Mouse (Mus musculus) liver, embryonic 16.5 days (tissue): ENCODE measurements around the gene Gm10300. TPM values are rescaled to one million over a fixed set of nuclear protein-coding genes. Genes with fewer than 3 reads are reported as not detected.

Experiments used
- ATAC-seq: fragments of 200-750 bp; cut with Nextera tagmentation; 2 replicates; pipeline ENCODE4 v1.8.0; 2017; ENCODE audit warnings: low read depth, mild to moderate bottlenecking, moderate number of reproducible peaks, moderate library complexity
- H3K27ac ChIP-seq: fragments of 300-500 bp; sonication (generic); 2 replicates; pipeline ENCODE4 v1.5.1; 2014; ENCODE audit warnings: mild to moderate bottlenecking, low read length
- H3K27me3 ChIP-seq: fragments of 300-500 bp; sonication (generic); 2 replicates; pipeline ENCODE4 v1.6.1; 2014; ENCODE audit warnings: low read depth, low read length, mixed read lengths; ENCODE audit not compliant: control insufficient read depth, insufficient read depth
- H3K36me3 ChIP-seq: fragments of 300-500 bp; sonication (generic); 2 replicates; pipeline ENCODE4 v1.6.1; 2014; ENCODE audit warnings: mild to moderate bottlenecking; ENCODE audit not compliant: control insufficient read depth, insufficient read depth
- H3K4me1 ChIP-seq: fragments of 300-500 bp; sonication (generic); 2 replicates; pipeline ENCODE4 v1.6.1; 2014; ENCODE audit warnings: low read depth, low read length, mixed read lengths; ENCODE audit not compliant: control insufficient read depth
- H3K4me2 ChIP-seq: fragments of 300-500 bp; sonication (generic); 2 replicates; pipeline ENCODE4 v1.6.1; 2014; ENCODE audit warnings: low read depth, low read length, mixed read lengths
- H3K4me3 ChIP-seq: fragments of 300-500 bp; sonication (generic); 2 replicates; pipeline ENCODE4 v1.5.1; 2014; ENCODE audit warnings: low read depth, mild to moderate bottlenecking, low read length
- H3K9ac ChIP-seq: fragments of 300-500 bp; sonication (generic); 2 replicates; pipeline ENCODE4 v1.6.1; 2014; ENCODE audit warnings: low read depth, low read length
- H3K9me3 ChIP-seq: fragments of 300-500 bp; sonication (generic); replicated peaks from 2 replicates; pipeline ENCODE4 v1.6.1; 2016; ENCODE audit warnings: low read length; ENCODE audit not compliant: control insufficient read depth
- WGBS: fragments of 180-500 bp; shearing (Covaris S2); extraction: QIAGEN DNeasy Blood & Tissue Kit; methylation state at CpG from one replicate; pipeline ENCODE4 v1.1.7; 2014; ENCODE audit not compliant: insufficient replicate concordance; 5-methylcytosine and 5-hydroxymethylcytosine counted together
- polyA plus RNA-seq: library from polyadenylated mRNA; unstranded; fragments of >200 nt; fragmentation: Nextera tagmentation; extraction: Ambion mirVana; gene quantifications from 2 replicates; pipeline ENCODE4 v1.2.1, GENCODE M21; 2015

Gene Gm10300
- polyA plus RNA-seq, 1 experiment from 2014 or later: 0.46 TPM

GRCm38 (mm10) chr4:132037137-132037536 is 37.4 kb upstream of the Gm10300 start:
- H3K4me3 ChIP-seq: no peak overlapping the region
- H3K9me3 ChIP-seq: no peaks in the 10 kb centered on the region
- H3K27ac ChIP-seq: no peak overlapping the region
- H3K27me3 ChIP-seq: no peaks in the 10 kb centered on the region
- 71% methylated on average over 5 of the region's 5 CpGs for WGBS
- peaks cover 64% of the 10 kb centered on the region for H3K4me1 ChIP-seq
- no peak overlapping the region for H3K4me2 ChIP-seq
- no peak for ATAC-seq
- H3K9ac ChIP-seq: no peak overlapping the region
- peaks cover 9% of the 10 kb centered on the region for H3K36me3 ChIP-seq

- Histone ChIP-seq H3K27ac (no peak overlapping the region), H3K4me1 (peaks cover 61% of the 10 kb centered on the region)
Measured at GRCm38 (mm10) chr4:132037991-132038390, 36.5 kb upstream of the Gm10300 start.

GRCm38 (mm10) chr4:132038809-132039208 is 35.7 kb upstream of the Gm10300 start:
- no peak for ATAC-seq
- Histone ChIP-seq H3K9ac (no peak overlapping the region), H3K36me3 (peaks cover 9% of the 10 kb centered on the region; the same call in 1 of the 2 replicates), H3K27me3 (no peaks in the 10 kb centered on the region), H3K9me3 (no peaks in the 10 kb centered on the region), H3K4me1 (peaks cover 58% of the 10 kb centered on the region), H3K4me2 (no peak overlapping the region), H3K4me3 (no peak overlapping the region), H3K27ac (peak overlapping the region; percentile 46)
- WGBS: 52% methylated on average over 2 of the region's 2 CpGs

More at GRCm38 (mm10) chr4:132037991-132038390, 36.5 kb upstream of the Gm10300 start:
- WGBS: 73% methylated on average over 7 of the region's 7 CpGs
- H3K36me3 ChIP-seq: peaks cover 9% of the 10 kb centered on the region; the same call in 1 of the 2 replicates
- ATAC-seq: no peak
- H3K9ac ChIP-seq: no peak overlapping the region
- no peak overlapping the region for H3K4me3 ChIP-seq
- H3K4me2 ChIP-seq: no peak overlapping the region
- no peaks in the 10 kb centered on the region for H3K27me3 ChIP-seq
- no peaks in the 10 kb centered on the region for H3K9me3 ChIP-seq

GRCm38 (mm10) chr4:132039521-132039920 is 35.0 kb upstream of the Gm10300 start:
- H3K4me2 ChIP-seq: peak overlapping the region; percentile 12
- H3K9me3 ChIP-seq: no peaks in the 10 kb centered on the region
- no peak overlapping the region for H3K4me3 ChIP-seq
- H3K36me3 ChIP-seq: peaks cover 11% of the 10 kb centered on the region; the same call in 1 of the 2 replicates
- peak overlapping the region; percentile 72 for H3K27ac ChIP-seq
- peak; percentile 25; the same call in 1 of the 2 replicates for ATAC-seq
- H3K9ac ChIP-seq: peak overlapping the region; percentile 36; the same call in 1 of the 2 replicates
- WGBS: 72% methylated on average over 2 of the region's 2 CpGs
- H3K27me3 ChIP-seq: no peaks in the 10 kb centered on the region
- peaks cover 61% of the 10 kb centered on the region for H3K4me1 ChIP-seq

GRCm38 (mm10) chr4:132039975-132040645 is 34.4 kb upstream of the Gm10300 start:
- H3K4me3 ChIP-seq: 0 out of 2 replicates have a peak overlapping the region, but pooled peaks have one; percentile 1
- WGBS: 13% methylated on average over 8 of the region's 8 CpGs
- H3K36me3 ChIP-seq: peaks cover 11% of the 10 kb centered on the region; the same call in 1 of the 2 replicates
- H3K4me2 ChIP-seq: peak overlapping the region; percentile 12
- H3K9ac ChIP-seq: peak overlapping the region; percentile 36
- peak; percentile 75 for ATAC-seq
- no peaks in the 10 kb centered on the region for H3K27me3 ChIP-seq
- peak overlapping the region; percentile 72 for H3K27ac ChIP-seq
- no peaks in the 10 kb centered on the region for H3K9me3 ChIP-seq
- peaks cover 61% of the 10 kb centered on the region for H3K4me1 ChIP-seq

- 65% methylated on average over 6 of the region's 6 CpGs for WGBS
Measured at GRCm38 (mm10) chr4:132041471-132042332, 32.8 kb upstream of the Gm10300 start.

GRCm38 (mm10) chr4:132043726-132044125 is 30.8 kb upstream of the Gm10300 start:
- peaks cover 62% of the 10 kb centered on the region for H3K4me1 ChIP-seq
- peaks cover 9% of the 10 kb centered on the region; the same call in 1 of the 2 replicates for H3K36me3 ChIP-seq
- ATAC-seq: no peak
- no peak overlapping the region for H3K4me3 ChIP-seq
- WGBS: 78% methylated on average over 3 of the region's 3 CpGs
- no peaks in the 10 kb centered on the region for H3K9me3 ChIP-seq
- H3K27ac ChIP-seq: no peak overlapping the region
- no peak overlapping the region for H3K4me2 ChIP-seq
- no peaks in the 10 kb centered on the region for H3K27me3 ChIP-seq
- no peak overlapping the region for H3K9ac ChIP-seq

More at GRCm38 (mm10) chr4:132041471-132042332, 32.8 kb upstream of the Gm10300 start:
- Histone ChIP-seq H3K4me1 (peaks cover 59% of the 10 kb centered on the region), H3K36me3 (peaks cover 11% of the 10 kb centered on the region; the same call in 1 of the 2 replicates), H3K4me2 (no peak overlapping the region), H3K9me3 (no peaks in the 10 kb centered on the region), H3K4me3 (no peak overlapping the region), H3K9ac (no peak overlapping the region), H3K27me3 (no peaks in the 10 kb centered on the region), H3K27ac (peak overlapping the region; percentile 72)
- peak; percentile 54; the same call in 1 of the 2 replicates for ATAC-seq

GRCm38 (mm10) chr4:132048011-132048991 is 26.2 kb upstream of the Gm10300 start:
- peaks cover 7% of the 10 kb centered on the region; the same call in 1 of the 2 replicates for H3K36me3 ChIP-seq
- no peak overlapping the region; the same call in 1 of the 2 replicates for H3K27ac ChIP-seq
- peak overlapping the region; percentile 81 for H3K9ac ChIP-seq
- peak; percentile 12 for ATAC-seq
- WGBS: 3% methylated on average over 88 of the region's 95 CpGs
- no peaks in the 10 kb centered on the region for H3K27me3 ChIP-seq
- peak overlapping the region; percentile 99 for H3K4me2 ChIP-seq
- H3K4me1 ChIP-seq: peaks cover 46% of the 10 kb centered on the region
- H3K4me3 ChIP-seq: peak overlapping the region; percentile 72
- H3K9me3 ChIP-seq: no peaks in the 10 kb centered on the region
